Mouse (Mus musculus): ENCODE measurements around the gene Zbtb9. TPM values are rescaled to one million over a fixed set of nuclear protein-coding genes. Genes with fewer than 3 reads are reported as not detected.

The Zbtb9 gene
- total RNA-seq, 2 experiments from 2014 or later, result 14.6 to 16.0 TPM

DNA sequence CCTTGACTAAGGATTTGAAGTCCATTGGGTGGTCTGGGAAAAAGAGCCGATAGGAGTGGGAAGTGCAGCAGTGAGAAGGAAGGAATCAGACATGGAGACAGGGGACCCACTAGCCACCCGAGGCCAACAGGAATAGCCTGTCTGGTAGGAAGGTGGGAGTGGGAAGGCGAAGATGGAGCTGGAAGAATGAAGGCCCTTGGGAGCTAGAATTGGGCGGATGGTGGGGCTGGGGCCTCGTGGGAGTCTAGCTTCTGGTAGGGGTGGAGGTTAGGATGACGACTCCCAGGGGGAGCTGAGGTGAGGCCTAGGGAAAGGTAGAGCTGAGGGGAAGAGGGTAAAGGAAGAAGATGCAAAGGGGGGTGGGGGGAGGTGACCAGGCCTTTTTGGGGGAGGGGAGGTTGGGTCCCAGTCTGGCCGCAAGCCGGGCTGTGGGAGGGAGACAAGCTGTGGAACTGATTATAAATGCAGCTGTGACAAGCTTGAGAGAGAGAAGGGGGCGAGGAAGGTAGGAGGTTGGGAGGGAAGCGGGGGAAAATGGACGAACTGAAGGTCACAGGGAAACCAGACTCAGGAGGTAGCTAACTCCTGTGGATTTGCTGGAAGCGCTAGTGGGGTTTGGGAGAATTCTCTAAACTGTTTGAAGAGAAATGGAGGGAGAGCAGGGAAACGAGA lies 27.0 kb upstream of the Zbtb9 start:
- DNase-seq (ENCODE audit: extremely low spot score in 1 of 2, low spot score in 2 of 2), result peak in 1 of 2 experiments; percentile 57
- intact Hi-C loops (cut with DNase I), result no loop called here

DNA sequence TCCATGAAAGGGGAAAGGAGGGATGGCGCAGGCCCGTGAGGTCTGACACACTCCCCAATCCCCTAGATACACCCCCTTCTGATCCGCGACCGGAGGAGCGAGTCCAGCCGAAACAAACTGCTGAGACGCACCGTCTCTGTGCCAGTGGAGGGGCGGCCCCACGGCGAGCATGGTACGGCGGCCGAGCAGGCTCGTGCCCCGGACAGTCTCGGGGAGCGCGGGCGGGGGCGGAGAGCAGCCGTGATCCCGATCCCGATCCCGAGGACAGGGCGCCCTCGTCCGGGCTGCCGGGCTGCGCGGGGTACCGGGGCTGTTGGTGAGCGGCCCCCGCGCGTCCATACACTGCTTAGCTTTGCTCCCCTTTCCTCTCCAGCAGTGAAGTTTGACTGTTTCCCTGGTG lies 26.4 kb upstream of the Zbtb9 start:
- DNase-seq (ENCODE audit: extremely low spot score in 1 of 2, low spot score in 2 of 2), result peak in 1 of 2 experiments; percentile 90
- intact Hi-C loops (cut with DNase I), result no loop called here

DNA sequence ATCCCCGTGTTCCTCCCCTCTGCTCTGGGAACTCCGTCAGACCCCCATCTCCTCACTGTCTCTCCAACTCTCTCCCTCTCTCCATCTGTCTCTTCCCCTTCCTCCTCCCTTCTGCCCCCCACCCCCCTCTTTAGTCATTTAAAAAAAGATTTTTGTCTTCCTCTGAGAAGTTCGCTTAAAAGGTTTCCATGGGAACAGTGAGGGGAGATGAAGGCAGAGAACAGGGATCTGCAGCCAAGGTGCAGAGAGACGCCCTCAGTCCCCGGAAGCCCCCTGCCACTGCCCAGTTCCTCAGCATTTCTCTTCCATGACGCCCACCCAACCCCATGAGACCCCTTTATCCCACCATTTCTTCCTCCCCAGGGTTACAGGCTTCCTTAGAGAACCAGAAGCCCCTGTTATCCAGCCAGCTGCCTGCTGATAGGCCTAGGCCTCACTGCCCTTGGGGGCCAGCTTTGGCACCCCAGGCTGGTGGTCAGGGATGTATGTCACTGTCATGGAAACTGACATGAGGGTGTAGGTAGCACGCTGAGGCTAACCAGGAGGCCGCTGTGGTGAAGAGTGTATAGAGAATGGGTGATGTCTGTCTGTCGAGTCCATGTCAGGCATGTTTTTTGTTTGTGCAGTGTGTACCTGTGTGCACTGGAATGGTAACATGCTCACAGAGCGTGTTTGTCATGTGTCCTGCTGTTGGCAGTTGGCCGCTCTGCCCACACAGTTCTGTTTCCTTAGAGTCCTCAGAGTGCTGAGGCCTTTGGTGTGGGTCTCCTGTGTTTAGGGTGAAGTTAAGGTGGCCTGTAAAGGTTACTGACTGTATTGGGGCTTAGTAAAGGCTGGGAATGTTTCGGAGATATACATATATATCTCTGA lies 25.5 kb upstream of the Zbtb9 start:
- peak; percentile 39 to 57 for DNase-seq (ENCODE audit: extremely low spot score in 1 of 2, low spot score in 2 of 2)
- intact Hi-C loops (cut with DNase I), result no loop called here

DNA sequence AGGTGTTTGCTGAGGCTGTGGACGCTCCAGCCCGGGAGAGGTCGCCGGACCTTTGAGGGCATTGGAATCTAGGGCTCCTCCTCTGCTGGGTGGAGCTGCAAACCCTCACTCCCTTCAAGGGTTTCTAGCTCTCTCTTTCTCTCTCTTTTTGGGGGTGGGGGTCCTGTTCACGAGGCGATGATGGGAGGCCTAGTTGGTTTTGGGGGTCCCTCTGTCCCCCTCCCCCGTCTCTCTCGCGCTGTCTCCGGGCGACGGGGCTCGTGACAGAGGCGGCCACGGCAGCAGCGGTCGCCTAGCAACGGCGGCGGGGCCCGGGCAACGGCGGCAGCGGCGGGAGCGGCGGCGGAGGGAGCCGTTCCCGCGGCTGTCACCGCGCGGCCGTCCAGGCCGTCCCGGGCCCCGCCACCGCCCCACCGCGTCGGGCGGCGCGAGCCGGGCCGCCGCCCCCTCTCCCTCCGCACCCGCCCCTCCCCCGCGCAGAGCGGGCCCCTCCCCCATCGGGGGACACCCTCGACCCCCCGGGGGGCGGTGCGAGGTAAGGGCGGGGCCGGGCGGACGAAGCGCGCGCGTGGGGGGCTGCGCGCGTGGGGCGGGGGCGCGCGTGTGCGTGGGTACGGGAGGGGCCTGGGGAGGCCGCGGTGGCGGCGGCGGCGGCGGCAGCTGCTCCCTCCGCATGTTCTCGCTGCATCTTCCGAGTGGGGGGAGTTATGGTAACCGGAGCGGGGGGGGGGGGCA lies 24.5 kb upstream of the Zbtb9 start:
- intact Hi-C loops (cut with DNase I), result no loop called here
- peak; percentile 57 to 86 for DNase-seq (ENCODE audit: extremely low spot score in 1 of 2, low spot score in 2 of 2)

DNA sequence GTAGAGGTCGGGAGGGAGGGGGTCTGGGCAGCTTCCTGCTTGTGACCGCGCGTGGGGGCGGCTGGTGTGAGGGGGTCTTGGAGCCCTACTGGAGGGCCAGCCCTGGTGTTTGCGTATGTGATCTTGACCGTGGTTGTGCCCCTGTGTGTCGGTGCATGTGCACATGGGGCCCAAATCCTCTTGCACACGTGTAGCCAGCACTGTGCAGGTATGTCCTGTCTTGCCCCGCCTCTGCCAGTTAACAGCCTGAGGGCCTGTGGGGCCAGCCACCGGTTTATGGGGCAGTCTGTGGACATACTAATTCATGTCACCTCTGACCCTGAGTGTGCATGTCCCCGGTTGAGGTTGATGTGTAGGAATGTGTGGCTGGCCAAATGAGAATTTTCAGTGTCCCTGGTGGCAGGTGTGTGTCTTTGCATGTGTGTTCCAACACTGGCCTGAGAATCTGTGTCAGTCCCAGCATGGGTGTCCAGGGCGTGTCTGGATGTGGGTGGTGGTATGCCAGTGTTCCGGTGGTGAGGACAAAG lies 23.9 kb upstream of the Zbtb9 start:
- peak in 1 of 2 experiments; percentile 40 for DNase-seq (ENCODE audit: extremely low spot score in 1 of 2, low spot score in 2 of 2)
- intact Hi-C loops (cut with DNase I), result no loop called here

DNA sequence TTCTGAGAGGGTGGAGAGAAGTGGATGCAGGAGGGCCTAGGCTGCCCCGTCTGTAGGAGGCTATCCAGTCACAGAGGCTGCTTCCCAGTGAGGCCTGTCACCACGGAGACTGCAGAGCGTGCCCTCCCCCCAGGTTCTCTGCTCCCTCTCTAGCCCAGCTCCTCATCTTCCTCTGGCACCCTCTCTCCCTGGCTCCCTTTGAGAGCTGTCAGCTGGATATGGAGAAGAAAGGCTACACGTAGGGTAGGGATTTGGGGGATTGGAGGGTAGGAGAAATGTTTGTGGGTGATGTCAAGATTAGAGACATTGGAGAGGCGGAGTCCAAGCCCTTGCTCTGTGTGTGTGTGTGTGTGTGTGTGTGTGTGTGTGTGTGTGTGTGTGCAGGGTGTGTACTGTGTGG lies 23.1 kb upstream of the Zbtb9 start:
- intact Hi-C loops (cut with DNase I), result no loop called here

DNA sequence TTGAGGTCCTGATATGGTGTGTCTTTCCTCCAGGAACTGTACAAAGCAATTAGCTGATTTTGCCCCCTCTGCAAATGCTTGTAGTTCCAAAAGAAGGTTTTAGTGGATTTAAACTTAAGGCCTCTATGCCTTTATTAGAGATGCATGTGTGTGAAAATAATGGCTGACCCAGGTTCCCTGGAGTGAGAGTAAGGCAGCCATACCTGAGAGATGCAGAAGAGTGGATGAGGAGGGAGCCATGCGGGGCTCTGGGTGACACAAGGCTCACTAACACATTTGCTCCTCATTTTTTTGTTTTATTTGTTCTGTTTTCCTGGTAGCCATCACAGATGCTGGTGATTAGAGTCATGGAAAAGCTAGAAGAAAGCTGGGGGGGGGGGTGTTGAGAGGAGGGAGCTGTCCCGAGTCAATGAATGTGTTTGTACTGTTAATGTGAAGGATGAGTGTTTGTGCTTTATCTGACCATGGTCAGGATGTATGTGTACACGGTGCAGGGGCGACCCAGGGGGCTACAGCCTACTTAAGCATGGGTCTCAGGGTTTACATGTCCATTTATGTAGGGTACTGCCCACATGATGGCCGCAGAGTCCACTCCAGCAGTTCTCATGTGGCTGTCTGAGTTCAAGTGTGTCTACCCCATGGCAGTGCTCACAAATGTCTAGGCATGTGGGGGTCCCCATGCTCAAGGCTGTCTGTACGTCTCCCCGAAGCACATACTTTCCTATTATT lies 22.2 kb upstream of the Zbtb9 start:
- intact Hi-C loops (cut with DNase I), result no loop called here
- DNase-seq (ENCODE audit: extremely low spot score in 1 of 2, low spot score in 2 of 2), result peak in 1 of 2 experiments; percentile 20

More for the DNA sequence above, 23.1 kb upstream of the Zbtb9 start:
- DNase-seq (ENCODE audit: extremely low spot score in 1 of 2, low spot score in 2 of 2), result peak in 1 of 2 experiments; percentile 65

DNA sequence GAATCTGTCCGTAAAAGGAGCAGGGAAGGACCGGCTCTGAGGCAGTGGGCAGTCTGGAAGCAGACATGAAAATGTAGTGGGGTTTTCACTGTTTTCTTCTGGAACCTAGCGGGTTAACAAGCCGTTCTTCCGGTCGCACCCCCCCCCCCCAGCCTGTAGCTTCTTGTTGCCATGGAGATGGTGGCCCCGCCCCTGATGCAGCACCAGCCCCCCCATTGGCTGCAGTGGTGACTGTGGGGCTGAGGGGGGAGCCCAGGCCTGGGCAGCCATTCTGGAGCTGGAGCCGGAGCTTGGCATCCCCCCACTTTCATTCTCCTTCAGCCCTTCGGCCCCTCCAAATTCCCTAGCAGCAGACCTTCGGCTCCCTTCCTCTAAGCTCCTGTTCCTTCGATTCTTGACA lies 21.6 kb upstream of the Zbtb9 start:
- intact Hi-C loops (cut with DNase I), result no loop called here
- peak; percentile 84 to 95 for DNase-seq (ENCODE audit: extremely low spot score in 1 of 2, low spot score in 2 of 2)

DNA sequence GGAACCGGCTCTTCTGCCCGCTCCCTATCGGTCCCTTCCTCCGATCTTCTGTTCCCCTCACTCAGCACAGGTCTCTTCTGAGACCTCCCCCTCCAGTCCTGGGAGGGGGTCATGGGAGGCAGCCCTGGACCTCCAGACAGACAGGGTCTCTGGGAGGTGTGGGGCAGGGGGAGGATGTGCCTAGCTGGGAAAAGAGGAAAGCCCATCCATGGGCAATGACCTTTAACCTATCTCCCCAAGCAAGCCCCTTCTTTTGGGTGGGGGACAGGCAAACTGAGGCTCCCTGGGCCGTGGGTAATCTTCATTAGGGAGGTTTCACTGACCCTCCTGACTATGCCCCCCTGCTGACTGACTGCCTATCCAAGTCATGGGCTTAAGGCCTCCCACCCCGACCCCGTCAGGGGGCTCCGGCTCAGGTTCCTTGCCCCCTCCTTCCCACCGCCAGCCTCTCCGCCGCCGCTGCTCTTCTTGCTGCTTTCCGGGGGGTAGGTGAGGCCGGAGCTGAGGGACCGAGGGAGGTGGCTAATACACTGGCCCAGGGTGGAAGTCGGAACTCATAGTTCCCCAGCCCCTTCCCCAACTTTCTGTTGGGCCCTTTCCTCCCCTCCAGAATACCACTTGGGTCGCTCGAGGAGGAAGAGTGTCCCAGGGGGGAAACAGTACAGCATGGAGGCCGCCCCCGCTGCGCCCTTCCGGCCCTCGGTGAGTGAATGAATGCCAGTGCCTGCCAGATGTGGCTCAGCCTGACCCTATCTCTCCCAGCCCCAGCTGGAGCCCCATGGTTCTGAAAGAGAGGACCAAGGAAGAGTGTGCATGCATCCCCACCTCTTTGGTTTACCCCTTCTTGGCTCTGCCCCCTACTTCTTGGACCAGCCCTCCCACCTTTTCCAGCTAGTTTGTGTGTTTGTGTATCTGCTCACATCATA lies 20.8 kb upstream of the Zbtb9 start:
- DNase-seq (ENCODE audit: extremely low spot score in 1 of 2, low spot score in 2 of 2), result peak in 1 of 2 experiments; percentile 71
- intact Hi-C loops (cut with DNase I), result no loop called here

DNA sequence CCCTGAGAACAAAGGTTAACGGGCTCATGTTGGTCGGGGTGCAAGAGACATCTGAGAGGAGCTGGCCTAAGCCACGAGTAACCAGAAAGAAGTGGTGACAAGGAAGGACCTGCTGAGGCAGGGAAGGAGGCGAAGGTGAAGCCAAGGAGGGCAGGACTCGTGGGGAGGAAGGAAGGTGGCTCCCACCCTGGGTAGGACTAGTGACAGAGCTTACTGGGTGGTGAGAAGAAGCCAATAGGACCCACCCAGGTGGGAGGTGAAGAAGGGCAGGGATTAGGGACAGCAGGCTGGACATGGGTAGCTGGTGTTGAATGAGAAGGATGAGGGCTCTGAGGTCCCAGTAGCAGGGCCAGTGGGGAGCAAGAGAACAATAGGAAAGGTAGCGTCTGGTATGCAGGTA lies 19.8 kb upstream of the Zbtb9 start:
- DNase-seq (ENCODE audit: extremely low spot score in 1 of 2, low spot score in 2 of 2), result peak in 1 of 2 experiments; percentile 26
- intact Hi-C loops (cut with DNase I), result no loop called here

DNA sequence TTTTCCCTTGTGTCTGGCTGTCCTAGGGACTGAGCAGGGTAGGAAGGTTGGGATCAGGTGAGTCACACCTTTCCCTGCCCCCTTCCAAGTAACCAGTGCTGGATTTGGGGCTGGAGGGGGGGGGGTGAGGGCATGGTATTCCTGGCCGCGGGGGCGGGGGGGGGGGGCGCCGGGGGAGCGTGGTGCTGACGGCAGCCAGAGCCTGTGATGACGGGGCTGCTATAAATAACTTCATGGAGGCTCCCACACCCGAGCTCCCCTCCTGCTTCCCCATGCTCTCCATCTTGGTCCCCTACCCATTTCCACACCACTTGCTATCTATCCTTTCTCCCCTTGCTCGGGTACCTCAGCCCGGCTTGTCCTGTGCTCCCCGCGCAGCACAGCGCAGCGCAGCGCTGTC lies 19.2 kb upstream of the Zbtb9 start:
- intact Hi-C loops (cut with DNase I), result loop anchor here (2.0 kb wide), 1 partner anchor 15 kb away; no protein-coding TSS in a partner anchor
- DNase-seq (ENCODE audit: extremely low spot score in 1 of 2, low spot score in 2 of 2), result peak in 1 of 2 experiments; percentile 26

DNA sequence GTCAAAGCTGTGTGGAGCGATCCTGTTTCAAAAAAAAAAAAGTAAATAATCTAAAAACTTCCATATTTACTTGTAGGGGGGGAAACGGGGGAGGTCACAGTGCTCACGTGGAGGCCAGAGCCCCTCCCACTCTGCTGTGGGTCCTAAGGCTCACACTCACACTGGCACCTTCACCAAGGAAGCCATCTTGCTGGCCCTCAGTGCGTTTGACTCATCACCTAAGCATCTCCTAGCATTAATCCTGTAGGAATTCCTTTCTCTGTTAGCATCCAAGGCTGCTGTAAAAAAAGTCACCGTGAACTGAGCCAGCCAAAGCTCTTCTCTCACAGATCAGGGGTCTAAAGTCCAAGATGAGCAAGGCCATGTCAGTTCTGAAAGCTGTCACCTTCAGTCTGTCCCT lies 16.7 kb upstream of the Zbtb9 start:
- intact Hi-C loops (cut with DNase I), result no loop called here
- DNase-seq (ENCODE audit: extremely low spot score in 1 of 2, low spot score in 2 of 2), result no peak

DNA sequence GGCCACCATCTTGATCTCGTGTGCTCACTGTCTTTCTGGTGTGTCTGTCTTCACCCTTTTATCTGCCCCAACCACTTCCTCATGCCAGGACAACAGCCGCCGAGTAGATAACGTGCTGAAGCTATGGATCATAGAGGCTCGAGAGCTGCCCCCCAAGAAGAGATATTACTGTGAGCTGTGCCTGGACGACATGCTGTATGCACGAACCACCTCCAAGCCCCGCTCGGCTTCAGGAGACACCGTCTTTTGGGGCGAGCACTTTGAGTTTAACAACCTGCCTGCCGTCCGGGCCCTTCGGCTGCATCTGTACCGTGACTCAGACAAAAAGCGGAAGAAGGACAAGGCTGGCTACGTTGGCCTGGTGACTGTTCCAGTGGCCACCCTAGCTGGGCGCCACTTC lies 16.1 kb upstream of the Zbtb9 start:
- intact Hi-C loops (cut with DNase I), result no loop called here
- peak in 1 of 2 experiments; percentile 28 for DNase-seq (ENCODE audit: extremely low spot score in 1 of 2, low spot score in 2 of 2)

DNA sequence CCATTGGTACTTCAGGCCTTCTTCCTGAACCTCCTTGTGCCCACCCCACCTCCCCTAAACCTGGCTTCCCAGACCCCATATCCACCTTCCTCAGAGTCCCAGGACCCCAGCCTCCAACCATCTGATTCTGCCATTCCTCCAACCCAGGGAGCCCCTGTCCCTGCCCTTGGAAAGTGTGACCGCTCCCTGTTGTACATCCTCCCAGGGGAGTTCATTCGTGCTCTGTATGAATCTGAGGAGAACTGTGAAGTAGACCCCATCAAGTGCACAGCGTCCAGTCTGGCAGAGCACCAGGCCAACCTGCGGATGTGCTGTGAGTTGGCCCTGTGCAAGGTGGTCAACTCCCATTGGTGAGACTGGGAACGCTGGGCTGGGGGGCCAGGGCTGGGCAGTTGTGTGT lies 15.1 kb upstream of the Zbtb9 start:
- intact Hi-C loops (cut with DNase I), result no loop called here
- peak in 1 of 2 experiments; percentile 30 for DNase-seq (ENCODE audit: extremely low spot score in 1 of 2, low spot score in 2 of 2)

DNA sequence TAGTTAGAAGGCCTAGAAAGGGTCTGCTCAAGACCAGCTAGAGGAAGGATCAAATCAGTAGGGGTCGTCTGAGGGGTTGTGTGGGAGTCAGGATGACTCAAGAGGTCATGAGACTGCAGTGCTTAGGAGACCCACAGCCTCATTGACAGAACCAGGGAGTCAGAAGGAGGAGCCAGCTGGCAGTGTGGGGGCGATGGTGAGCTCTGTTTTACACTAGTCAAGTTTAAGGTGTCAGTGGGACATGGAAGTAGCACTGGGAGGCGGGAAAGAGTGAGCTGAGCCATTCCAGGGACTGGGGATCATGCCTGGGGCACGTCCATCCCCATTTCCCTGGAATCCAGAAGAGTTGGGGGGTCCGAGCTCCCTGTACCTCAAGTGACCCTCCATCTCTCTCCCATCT lies 14.1 kb upstream of the Zbtb9 start:
- DNase-seq (ENCODE audit: extremely low spot score in 1 of 2, low spot score in 2 of 2), result peak in 1 of 2 experiments; percentile 20
- intact Hi-C loops (cut with DNase I), result no loop called here

DNA sequence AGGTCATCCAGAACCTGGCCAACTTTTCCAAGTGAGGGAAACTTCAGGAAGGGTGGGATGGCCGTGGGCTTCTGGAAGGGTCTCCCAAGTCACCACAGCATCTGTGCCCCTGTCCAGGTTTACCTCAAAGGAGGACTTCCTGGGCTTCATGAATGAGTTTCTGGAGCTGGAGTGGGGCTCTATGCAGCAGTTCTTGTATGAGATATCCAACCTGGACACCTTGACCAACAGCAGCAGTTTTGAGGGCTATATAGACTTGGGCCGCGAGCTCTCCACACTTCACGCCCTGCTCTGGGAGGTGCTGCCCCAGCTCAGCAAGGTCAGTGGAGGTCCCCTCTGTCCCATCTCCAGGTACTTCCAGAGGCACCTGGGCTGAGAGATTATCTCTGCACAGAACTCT lies 13.2 kb upstream of the Zbtb9 start:
- intact Hi-C loops (cut with DNase I), result no loop called here
- DNase-seq (ENCODE audit: extremely low spot score in 1 of 2, low spot score in 2 of 2), result no peak

DNA sequence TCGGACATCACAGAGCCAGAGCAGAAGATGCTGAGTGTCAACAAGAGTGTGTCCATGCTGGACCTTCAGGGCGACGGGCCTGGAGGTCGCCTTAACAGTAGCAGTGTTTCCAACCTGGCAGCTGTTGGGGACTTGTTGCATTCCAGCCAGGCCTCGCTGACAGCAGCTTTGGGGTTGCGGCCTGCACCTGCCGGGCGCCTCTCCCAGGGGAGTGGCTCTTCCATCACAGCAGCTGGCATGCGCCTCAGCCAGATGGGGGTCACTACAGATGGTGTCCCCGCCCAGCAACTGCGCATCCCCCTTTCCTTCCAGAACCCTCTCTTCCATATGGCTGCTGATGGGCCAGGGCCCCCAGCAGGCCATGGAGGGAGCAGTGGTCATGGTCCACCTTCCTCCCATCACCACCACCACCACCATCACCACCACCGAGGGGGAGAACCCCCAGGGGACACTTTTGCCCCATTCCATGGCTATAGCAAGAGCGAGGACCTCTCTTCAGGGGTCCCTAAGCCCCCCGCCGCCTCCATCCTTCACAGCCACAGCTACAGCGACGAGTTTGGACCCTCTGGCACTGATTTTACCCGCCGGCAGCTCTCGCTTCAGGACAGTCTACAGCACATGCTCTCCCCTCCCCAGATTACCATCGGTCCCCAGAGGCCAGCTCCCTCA lies 11.3 kb upstream of the Zbtb9 start:
- intact Hi-C loops (cut with DNase I), result no loop called here
- no peak for DNase-seq (ENCODE audit: extremely low spot score in 1 of 2, low spot score in 2 of 2)

Measured in left cerebral cortex, postnatal 10 days (tissue).